Mouse (Mus musculus): ENCODE data around the gene Dnajb12.

Gene Dnajb12

DNA sequence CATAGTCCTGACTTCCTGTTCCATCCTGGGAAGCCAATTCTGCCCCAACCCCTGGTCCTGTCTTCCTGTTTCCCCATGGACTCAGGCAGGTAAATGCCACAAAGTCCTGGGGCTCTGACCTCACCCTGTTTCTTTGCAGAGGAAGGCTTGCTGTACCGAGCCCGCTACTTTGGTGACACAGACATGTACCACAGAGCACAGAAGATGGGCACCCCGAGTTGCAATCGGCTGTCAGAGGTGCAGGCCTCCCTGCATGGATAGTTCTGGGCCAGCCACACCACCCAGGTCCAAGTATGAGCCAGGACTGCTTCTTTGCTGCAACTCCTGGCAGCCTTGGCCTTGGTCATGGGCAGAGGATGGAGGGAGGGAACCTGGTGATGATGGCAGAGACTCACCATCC is 16.9 kb downstream of the Dnajb12 start:
- no peak for DNase-seq (ENCODE audit: low spot score in 2 of 2)

GRCm38 (mm10) chr10:59896911-59897331 is 17.6 kb downstream of the Dnajb12 start:
- DNase-seq (ENCODE audit: low spot score in 2 of 2) = no peak

DNA sequence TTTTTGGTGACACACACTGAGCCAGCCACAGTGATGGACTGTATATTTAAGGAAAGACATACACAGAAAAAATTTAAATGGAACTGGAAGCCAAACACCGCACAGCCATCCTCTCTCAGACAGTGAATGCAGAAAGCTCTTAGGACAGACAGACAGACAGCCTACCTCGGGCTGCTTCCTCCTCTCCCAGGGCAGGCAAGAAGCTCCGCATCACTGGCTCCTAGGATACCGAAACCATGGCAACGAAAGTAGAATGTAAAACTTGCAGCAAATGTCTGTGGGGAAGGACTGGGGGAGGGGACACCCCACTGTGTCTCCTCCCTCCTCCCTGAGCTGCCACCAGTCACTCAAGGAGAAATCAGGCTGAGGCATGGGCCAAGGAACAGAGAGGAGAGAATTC is 18.2 kb downstream of the Dnajb12 start:
- DNase-seq (ENCODE audit: low spot score in 2 of 2) = peak; percentile 77 to 91

GRCm38 (mm10) chr10:59898180-59898778 is 18.9 kb downstream of the Dnajb12 start:
- DNase-seq (ENCODE audit: low spot score in 2 of 2) = no peak

DNA sequence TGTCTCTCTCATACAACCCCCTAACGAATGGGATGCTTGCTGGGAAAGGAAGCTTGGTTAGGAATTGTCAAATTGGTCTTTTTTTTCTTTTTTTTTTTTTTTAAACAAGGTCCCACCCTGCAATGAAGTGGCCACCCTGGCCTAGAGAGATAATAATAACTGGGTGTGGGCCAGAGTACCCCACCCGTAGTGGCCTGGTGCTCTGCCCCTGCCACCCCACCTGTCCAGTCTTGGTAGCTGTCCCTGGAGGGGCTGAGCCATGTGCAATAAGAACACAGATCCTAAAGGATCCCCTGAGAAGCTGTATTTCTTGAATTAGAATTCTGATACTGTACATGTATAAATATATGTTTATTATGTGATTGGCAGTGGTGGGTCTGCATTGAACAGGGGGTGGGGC is 19.6 kb downstream of the Dnajb12 start:
- no peak for DNase-seq (ENCODE audit: low spot score in 2 of 2)

- DNase-seq (ENCODE audit: low spot score in 2 of 2) = peak; percentile 91 to 92
These were observed 20.2 kb downstream of the Dnajb12 start for GRCm38 (mm10) chr10:59899341-59900173.

DNA sequence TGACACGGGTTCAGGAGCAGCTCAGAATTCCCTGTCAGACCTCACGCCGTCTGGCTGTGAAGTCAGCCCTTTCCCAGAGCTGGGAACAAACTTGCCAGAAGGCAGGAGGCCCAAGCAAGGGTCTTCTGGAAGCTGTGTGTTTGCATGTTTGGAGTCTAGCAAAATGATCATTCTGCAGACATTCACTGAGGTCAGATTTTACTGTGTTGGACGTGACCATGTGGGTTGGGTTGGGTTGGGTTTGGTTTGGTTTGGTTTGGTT is 20.7 kb downstream of the Dnajb12 start:
- DNase-seq (ENCODE audit: low spot score in 2 of 2) = no peak

DNA sequence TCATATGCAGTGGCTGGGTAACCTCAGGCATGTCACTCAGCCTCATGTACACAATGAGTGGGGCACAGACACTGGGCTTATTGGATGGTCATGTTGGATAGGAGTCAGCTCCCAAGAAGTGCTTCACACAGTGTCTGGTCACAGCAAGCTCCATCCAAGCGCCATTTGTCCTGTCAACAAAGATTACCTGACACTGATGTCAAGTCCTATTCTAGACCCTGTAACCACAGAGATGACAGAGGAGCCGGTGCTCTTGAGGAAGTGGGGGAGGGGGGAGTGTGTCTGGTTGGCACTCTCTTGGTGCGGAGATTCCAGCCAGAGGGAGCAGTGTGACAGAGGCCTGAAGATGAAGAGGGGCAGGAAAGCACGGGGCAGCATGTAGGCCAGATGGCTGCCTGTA is 21.6 kb downstream of the Dnajb12 start:
- no peak for DNase-seq (ENCODE audit: low spot score in 2 of 2)

- no peak for DNase-seq (ENCODE audit: low spot score in 2 of 2)
These were observed 22.1 kb downstream of the Dnajb12 start for GRCm38 (mm10) chr10:59901463-59901862.

DNA sequence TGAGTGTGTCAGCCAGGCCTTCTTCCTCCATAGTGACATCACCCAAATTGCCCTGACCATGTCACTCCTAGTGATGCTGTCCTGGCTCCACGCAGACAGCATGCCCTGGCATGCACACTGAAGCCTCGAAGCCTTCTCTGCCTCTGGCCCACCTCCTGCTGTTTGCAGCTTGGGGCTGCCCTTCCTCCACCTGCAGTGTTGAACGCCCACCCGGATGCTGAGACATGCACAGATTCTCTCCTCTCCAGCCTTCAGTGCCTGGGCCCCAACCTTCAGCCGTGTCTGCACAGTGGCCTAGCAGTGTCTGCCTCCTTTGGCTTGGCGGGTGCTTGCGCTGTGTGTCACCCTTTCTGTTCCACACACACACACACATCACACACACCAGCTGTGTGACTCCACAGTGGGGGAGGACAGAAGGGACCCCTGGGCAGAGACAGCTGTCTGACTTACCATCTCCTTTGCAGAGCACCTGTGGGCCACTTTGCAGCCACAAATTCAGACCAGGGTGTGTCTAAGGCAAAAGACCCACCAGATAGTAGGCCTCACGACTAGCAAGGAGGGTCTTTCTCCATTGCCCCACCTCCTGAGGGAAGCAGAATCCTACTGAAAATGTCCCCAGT is 22.7 kb downstream of the Dnajb12 start:
- DNase-seq (ENCODE audit: low spot score in 2 of 2) = no peak

GRCm38 (mm10) chr10:59902606-59902990 is 23.2 kb downstream of the Dnajb12 start:
- no peak for DNase-seq (ENCODE audit: low spot score in 2 of 2)

- no peak for DNase-seq (ENCODE audit: low spot score in 2 of 2)
These were observed 23.8 kb downstream of the Dnajb12 start for GRCm38 (mm10) chr10:59903170-59903569.

GRCm38 (mm10) chr10:59907080-59907609 is 27.8 kb downstream of the Dnajb12 start:
- DNase-seq (ENCODE audit: low spot score in 2 of 2) = no peak

- no peak for DNase-seq (ENCODE audit: low spot score in 2 of 2)
These were observed 28.4 kb downstream of the Dnajb12 start for GRCm38 (mm10) chr10:59907695-59908299.

DNA sequence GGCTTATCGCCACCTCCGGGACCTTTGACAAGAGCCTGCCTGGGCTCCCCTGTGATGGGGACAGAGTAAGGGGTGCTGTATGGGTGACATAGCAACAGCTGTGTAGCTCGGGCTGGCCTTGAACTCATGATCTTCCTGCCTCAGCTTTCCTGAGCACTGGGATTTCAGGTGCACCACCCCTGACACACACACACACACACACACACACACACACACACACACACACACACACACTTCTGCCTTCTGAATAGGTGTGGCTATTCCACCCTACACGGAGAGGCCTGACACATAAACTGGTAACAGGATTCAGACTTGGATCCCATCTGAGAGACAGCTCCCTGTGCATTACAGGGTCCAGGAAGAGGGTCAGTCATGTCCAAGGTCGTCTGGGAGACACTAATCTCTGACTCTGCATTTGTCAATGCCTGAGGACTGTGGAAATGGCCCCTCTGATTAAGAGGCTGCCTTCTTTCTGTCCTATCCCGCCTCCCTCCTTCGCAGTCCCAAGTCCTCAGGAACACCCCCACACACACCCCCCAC is 29.5 kb downstream of the Dnajb12 start:
- no peak for DNase-seq (ENCODE audit: low spot score in 2 of 2)

GRCm38 (mm10) chr10:59909357-59909847 is 30.0 kb downstream of the Dnajb12 start:
- no peak for DNase-seq (ENCODE audit: low spot score in 2 of 2)

- no peak for DNase-seq (ENCODE audit: low spot score in 2 of 2)
These were observed 31.7 kb downstream of the Dnajb12 start for GRCm38 (mm10) chr10:59911091-59911490.

GRCm38 (mm10) chr10:59911561-59912198 is 32.3 kb downstream of the Dnajb12 start:
- DNase-seq (ENCODE audit: low spot score in 2 of 2) = no peak

DNA sequence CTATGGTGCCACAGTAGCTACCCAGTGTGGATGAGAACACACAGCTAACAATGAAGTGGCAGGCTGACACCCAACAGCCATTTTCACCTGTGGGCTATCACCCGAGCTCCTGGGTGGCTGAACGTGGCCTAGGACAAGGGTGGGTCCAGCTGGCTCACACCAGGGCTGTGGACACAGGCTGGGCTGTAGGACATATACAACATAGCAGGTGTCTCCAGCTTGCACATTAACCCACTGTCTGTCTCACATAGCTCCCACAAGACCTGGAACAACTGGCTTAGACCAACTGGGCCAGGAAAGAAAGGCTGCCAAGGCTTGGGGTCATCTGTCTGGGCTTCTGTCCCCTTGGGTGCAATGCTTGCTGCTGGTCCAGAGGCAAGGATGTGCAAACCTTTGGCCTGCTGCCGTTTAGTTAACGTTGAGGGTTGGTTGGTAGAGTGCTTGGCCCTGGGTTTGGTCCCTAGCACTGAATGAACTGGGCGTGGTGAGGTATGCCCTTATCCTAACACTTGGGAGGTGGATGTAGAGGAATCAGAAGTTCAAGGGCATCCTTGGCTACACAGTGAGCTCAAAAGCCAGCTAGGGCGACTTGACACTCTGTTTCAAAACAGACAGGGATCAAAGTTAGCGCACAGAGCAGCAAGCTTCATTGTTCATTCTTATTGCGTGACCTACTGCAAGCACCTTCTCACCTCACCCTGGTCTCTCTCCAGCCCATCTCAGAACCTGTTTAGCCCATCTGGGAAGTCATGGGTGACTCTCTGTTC is 36.0 kb downstream of the Dnajb12 start:
- DNase-seq (ENCODE audit: low spot score in 2 of 2) = no peak

- no peak for DNase-seq (ENCODE audit: low spot score in 2 of 2)
These were observed 36.8 kb downstream of the Dnajb12 start for GRCm38 (mm10) chr10:59916159-59916558.

DNA sequence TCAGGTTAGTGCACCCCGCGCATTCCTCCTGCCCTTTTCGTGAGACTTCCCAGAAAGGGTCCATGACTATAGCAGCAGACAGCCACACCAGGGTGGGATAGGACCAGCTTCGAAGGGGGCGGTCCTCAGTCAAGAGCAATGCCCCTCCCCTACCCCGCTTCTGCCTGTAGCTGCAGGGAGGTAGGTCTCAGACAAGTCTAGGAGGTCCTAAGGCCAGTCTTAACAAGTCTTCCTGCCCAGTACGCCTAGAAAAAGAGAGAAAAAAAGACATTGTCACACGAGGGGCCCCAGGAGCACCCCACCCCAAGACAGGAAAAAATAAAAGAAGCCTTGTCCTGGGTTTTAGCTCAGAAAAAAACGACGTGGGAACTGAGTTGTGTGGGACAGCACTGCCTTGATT is 37.3 kb downstream of the Dnajb12 start:
- DNase-seq (ENCODE audit: low spot score in 2 of 2) = no peak

Measured in frontal cortex, postnatal 36 days (tissue).